Mouse (Mus musculus) mesoderm, embryonic 11.5 days (tissue): Measurements from ENCODE around the gene Olfr536.
"Not testable (repeated sequence)": the region's sequence is repeated elsewhere in the genome, so short reads cannot be mapped to it uniquely, and the experiment has no call there.

ENCODE experiments used
- DNase-seq: peaks from one replicate; pipeline ENCODE4 v3.0.0-alpha.2; 2012; ENCODE audit warnings: low read depth, low spot score

Gene Olfr536

DNA sequence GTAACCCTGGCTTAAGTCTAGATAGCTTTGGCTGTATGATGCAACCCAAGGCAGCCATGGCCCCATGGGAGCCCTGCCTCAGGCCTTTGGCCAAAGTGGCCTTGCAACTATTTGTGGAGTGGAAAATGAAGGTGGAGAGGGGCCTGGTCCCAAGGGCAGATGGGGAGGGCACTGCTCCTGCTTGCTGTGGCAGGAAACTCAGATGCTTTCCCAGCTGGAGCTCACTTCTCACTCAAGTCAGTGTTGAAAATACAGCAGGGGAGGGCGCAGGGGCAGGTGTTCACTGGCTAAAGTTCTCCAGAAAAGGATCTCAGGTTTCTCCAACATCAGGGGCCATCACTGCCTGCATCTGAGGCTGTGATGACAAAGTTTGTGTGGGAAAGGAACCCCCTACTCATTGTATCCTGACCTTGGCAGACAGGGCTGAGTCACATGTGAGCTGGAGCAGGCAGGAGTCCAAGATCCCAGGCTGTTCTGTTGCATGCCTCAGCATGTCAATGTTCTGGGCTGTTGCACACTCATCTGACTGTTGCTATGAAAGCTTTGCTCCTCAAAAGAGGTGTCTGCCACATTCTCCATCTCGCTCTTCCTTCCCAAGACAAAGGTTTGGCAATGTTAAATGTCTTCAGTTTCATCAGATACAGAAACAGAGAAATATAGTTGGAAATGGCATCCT is at the start of gene Olfr536:
Gene Olfr536 (minus strand): TSS at position 51 of the 676 bp plus-strand sequence.
- DNase-seq: not testable (repeated sequence)

- no peak for DNase-seq
Observed at GRCm38 (mm10) chr7:140539746-140540145, 32.5 kb upstream of the Olfr536 start.

- DNase-seq: peak; percentile 2
Observed at GRCm38 (mm10) chr7:140494702-140495101, 12.5 kb downstream of the Olfr536 start.

GRCm38 (mm10) chr7:140494231-140494630 is 13.0 kb downstream of the Olfr536 start:
- no peak for DNase-seq

GRCm38 (mm10) chr7:140488981-140489380 is 18.2 kb downstream of the Olfr536 start:
- no peak for DNase-seq

DNA sequence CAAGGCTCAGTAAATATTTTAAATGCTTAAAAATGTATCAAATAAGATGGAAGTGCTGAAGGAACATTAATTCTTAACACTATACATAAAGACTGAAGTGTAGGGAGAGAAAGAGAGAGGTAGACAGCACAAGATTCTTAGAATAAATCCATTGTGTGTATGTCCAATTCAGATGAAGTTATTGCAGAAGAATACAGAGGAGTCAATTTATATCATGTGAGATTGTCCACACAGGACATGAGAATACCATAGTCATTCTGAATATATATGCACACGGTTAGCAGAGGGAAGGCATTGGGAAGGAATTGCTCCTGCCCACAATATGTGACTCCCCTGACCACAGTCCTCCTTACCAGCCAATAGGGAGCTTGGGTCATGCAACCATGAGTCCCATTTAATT is 23.3 kb downstream of the Olfr536 start, which contains the start of gene Olfr535:
Gene Olfr535 (plus strand): TSS at position 301 of the 400 bp plus-strand sequence.
- no peak for DNase-seq

GRCm38 (mm10) chr7:140478733-140479132 is 28.5 kb downstream of the Olfr536 start:
- DNase-seq: no peak

DNA sequence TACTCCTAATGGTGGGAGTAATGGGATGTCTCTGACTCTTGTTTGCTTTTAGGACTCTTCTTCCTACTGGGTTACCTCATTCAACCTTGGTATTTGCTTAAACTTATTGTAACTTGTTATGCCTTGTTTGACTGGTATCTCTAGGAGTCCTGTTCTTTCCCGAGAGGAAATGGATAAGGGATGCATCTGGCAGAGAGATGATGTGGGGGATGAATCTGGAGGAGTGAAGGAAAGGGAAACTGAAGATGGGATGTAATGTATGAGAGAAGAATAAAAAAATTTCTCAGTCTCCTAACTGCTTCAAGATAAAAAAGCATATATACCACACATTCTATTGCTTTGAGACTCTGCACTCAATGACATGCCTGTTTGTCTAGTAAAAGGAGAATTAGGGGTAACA is 29.3 kb downstream of the Olfr536 start:
- no peak for DNase-seq

GRCm38 (mm10) chr7:140463070-140463469 is 44.1 kb downstream of the Olfr536 start, which contains the start of gene Olfr533:
Olfr533 (plus strand) TSS chr7:140463370.
- DNase-seq: not testable (repeated sequence)
